Mouse (Mus musculus) CH12.LX (cell line): ENCODE data around the gene Slc30a5. TPM values are rescaled to one million over a fixed set of nuclear protein-coding genes. Genes with fewer than 3 reads are reported as not detected.

Experiments
- DNase-seq: peaks from one replicate; pipeline ENCODE4 v3.0.0-alpha.2; 2013; ENCODE audit errors: extremely low read depth
- H3K27ac ChIP-seq: 2 replicates; pipeline ENCODE4 v1.5.1; 2012; ENCODE audit warnings: low read depth, mild to moderate bottlenecking, control low read depth, moderate library complexity; ENCODE audit not compliant: insufficient read depth
- H3K27me3 ChIP-seq: replicated peaks from 2 replicates; pipeline ENCODE3; 2012; ENCODE audit warnings: inconsistent platforms
- H3K36me3 ChIP-seq, 2 experiments: replicated peaks in 1 of 2; 2 replicates each; pipeline versions ENCODE3 to v1.6.1; 2012; ENCODE audit warnings: inconsistent platforms in 1 of 2, low read length in 1 of 2, mild to moderate bottlenecking in 1 of 2, mixed read lengths in 1 of 2, moderate library complexity in 1 of 2; ENCODE audit not compliant: control insufficient read depth in 1 of 2, insufficient read depth in 1 of 2
- H3K4me1 ChIP-seq, 2 experiments: 2 replicates each; pipeline ENCODE4 v1.6.1; 2012; ENCODE audit warnings: inconsistent platforms in 1 of 2, moderate library complexity in 1 of 2; ENCODE audit not compliant: insufficient read depth in 2 of 2, control insufficient read depth in 1 of 2
- H3K4me2 ChIP-seq: 2 replicates; pipeline ENCODE4 v1.6.1; 2012; ENCODE audit warnings: low read depth, mild to moderate bottlenecking, control low read depth; ENCODE audit not compliant: poor library complexity, insufficient read depth, severe bottlenecking
- H3K4me3 ChIP-seq, 3 experiments: fragments of 150-350 bp in 1 of 3; sonication (generic) in 1 of 3; replicated peaks in 1 of 3; 2 replicates each; pipeline versions ENCODE3 to v1.5.1; 2011 to 2012; ENCODE audit warnings: low read depth in 2 of 3, low read length in 2 of 3, mild to moderate bottlenecking in 2 of 3, moderate library complexity in 2 of 3, control low read depth in 1 of 3, improper control_type of control experiment in 1 of 3, inconsistent platforms in 1 of 3, mixed read lengths in 1 of 3; ENCODE audit not compliant: poor library complexity in 1 of 3
- H3K79me2 ChIP-seq: replicated peaks from 2 replicates; pipeline ENCODE4 v1.6.1; 2012; ENCODE audit warnings: mild to moderate bottlenecking, moderate library complexity; ENCODE audit not compliant: control insufficient read depth, poor library complexity, insufficient read depth, severe bottlenecking; ENCODE audit errors: extremely low read depth
- H3K9ac ChIP-seq: 2 replicates; pipeline ENCODE4 v1.6.1; 2012; ENCODE audit warnings: low read depth, mild to moderate bottlenecking, control low read depth, moderate library complexity; ENCODE audit not compliant: insufficient read depth
- H3K9me3 ChIP-seq: replicated peaks from 2 replicates; pipeline ENCODE3; 2012; ENCODE audit warnings: low read length, inconsistent platforms, mixed read lengths
- CHD1 ChIP-seq: IDR thresholded peaks from 2 replicates; pipeline ENCODE4 v1.6.1; 2012; ENCODE audit warnings: low read depth, low read length, improper control_type of control experiment, inconsistent platforms
- E2F4 ChIP-seq: IDR thresholded peaks from 2 replicates; pipeline ENCODE4 v1.6.1; 2011; ENCODE audit warnings: low read depth, low read length, improper control_type of control experiment; ENCODE audit not compliant: insufficient replicate concordance
- ELF1 ChIP-seq: IDR thresholded peaks from 2 replicates; pipeline ENCODE4 v1.6.1; 2014; ENCODE audit warnings: low read depth, mild to moderate bottlenecking, inconsistent platforms, low read length, improper control_type of control experiment
- HCFC1 ChIP-seq: IDR thresholded peaks from 2 replicates; pipeline ENCODE4 v1.6.1; 2012; ENCODE audit warnings: low read depth, mild to moderate bottlenecking, inconsistent platforms, low read length, improper control_type of control experiment
- IRF4 ChIP-seq: IDR thresholded peaks from 2 replicates; pipeline ENCODE4 v1.6.1; 2014; ENCODE audit warnings: low read depth, mild to moderate bottlenecking, inconsistent platforms, low read length, improper control_type of control experiment
- KAT2A ChIP-seq: IDR thresholded peaks from 2 replicates; pipeline ENCODE4 v1.6.1; 2012; ENCODE audit warnings: low read length, improper control_type of control experiment, inconsistent platforms; ENCODE audit not compliant: insufficient replicate concordance
- MAX ChIP-seq: IDR thresholded peaks from 2 replicates; pipeline ENCODE4 v1.6.1; 2011; ENCODE audit warnings: low read length, improper control_type of control experiment
- MXI1 ChIP-seq: IDR thresholded peaks from 2 replicates; pipeline ENCODE4 v1.6.1; 2011; ENCODE audit warnings: mild to moderate bottlenecking, low read depth, low read length, improper control_type of control experiment
- NELFE ChIP-seq: IDR thresholded peaks from 2 replicates; pipeline ENCODE4 v1.6.1; 2011; ENCODE audit warnings: low read depth, low read length, improper control_type of control experiment
- PAX5 ChIP-seq: IDR thresholded peaks from 2 replicates; pipeline ENCODE4 v1.6.1; 2012; ENCODE audit warnings: low read length, inconsistent platforms, mixed read lengths
- POLR2A ChIP-seq: IDR thresholded peaks from 2 replicates; pipeline ENCODE4 v1.6.1; 2011; ENCODE audit warnings: low read depth, mild to moderate bottlenecking, improper control_type of control experiment, low read length
- POLR2AphosphoS2 ChIP-seq: IDR thresholded peaks from 2 replicates; pipeline ENCODE4 v1.6.1; 2011; ENCODE audit warnings: low read depth, low read length, improper control_type of control experiment
- RAD21 ChIP-seq: IDR thresholded peaks from 2 replicates; pipeline ENCODE4 v1.6.1; 2011; ENCODE audit warnings: low read depth, mild to moderate bottlenecking, low read length, improper control_type of control experiment, moderate library complexity
- SIN3A ChIP-seq: IDR thresholded peaks from 2 replicates; pipeline ENCODE4 v1.6.1; 2012; ENCODE audit warnings: low read length, improper control_type of control experiment, inconsistent platforms
- SMC3 ChIP-seq: IDR thresholded peaks from 2 replicates; pipeline ENCODE4 v1.6.1; 2011; ENCODE audit warnings: low read depth, low read length, improper control_type of control experiment
- TCF12 ChIP-seq: IDR thresholded peaks from 2 replicates; pipeline ENCODE4 v1.6.1; 2014; ENCODE audit warnings: low read depth, mild to moderate bottlenecking, inconsistent platforms, low read length, improper control_type of control experiment
- USF2 ChIP-seq: conservative IDR thresholded peaks from 2 replicates; pipeline ENCODE4 v1.6.1; 2011; ENCODE audit warnings: low read depth, low read length, improper control_type of control experiment
- ZMIZ1 ChIP-seq: IDR thresholded peaks from 2 replicates; pipeline ENCODE4 v1.6.1; 2012; ENCODE audit warnings: low read depth, mild to moderate bottlenecking, inconsistent platforms, low read length, improper control_type of control experiment
- ZNF384 ChIP-seq: IDR thresholded peaks from 2 replicates; pipeline ENCODE4 v1.6.1; 2012; ENCODE audit warnings: low read depth, low read length, improper control_type of control experiment, inconsistent platforms
- dilution Hi-C: fragments of 300-500 bp; cut with MboI; formaldehyde crosslinking; loops from 2 replicates; pipeline ENCODE4 v1.14.3; 2020; ENCODE audit warnings: low sequenced_read_pairs; ENCODE audit not compliant: extremely low pct_unique_long_range_greater_than_20kb, extremely low pct_ligation_motif_present
- in situ Hi-C: fragments of 300-500 bp; cut with MboI; formaldehyde crosslinking; loops from 3 replicates; pipeline ENCODE4 v1.14.3; 2019; ENCODE audit warnings: low sequenced_read_pairs, low pct_ligation_motif_present, low pct_unique_long_range_greater_than_20kb, mixed read lengths
- polyA plus RNA-seq: library from polyadenylated mRNA; unstranded; fragments of >175 nt; gene quantifications from 2 replicates; pipeline ENCODE4 v1.2.1, GENCODE M21; 2012; ENCODE audit warnings: low read depth; ENCODE audit not compliant: insufficient read length
- total RNA-seq, 2 experiments: library from RNA; depleted of rRNA; stranded (reverse); fragments of 300-350 nt in 1 of 2; fragments of >200 nt in 1 of 2; gene quantifications; 2 replicates each; pipeline ENCODE4 v1.2.3; 2012 to 2014

Slc30a5 gene
- total and polyA plus RNA-seq, 3 experiments, result 54.4 to 99.9 (median 65.9) TPM

DNA sequence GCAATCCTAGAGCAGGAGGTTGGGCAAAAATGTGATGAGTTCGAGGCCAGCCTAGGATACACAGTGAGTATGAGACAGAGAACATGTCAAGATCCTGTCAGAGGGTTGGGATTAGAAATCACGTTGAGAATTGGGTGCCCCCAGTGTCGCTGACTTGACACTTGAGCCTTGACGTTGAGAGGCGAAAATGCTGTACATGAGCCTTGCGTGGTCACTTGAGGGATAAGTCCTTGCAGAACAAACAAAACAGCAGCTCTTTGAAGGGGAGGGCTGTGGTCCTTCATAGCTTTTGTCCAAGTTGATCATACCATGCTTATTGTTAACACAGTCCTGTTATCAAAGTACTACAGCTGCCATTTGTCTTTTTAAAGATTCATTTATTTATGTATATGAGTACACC lies 56.5 kb downstream of the Slc30a5 start:
- no peaks in the 10 kb centered on the region for H3K27me3 ChIP-seq
- H3K4me1 ChIP-seq, result peaks cover 0 to 23% of the 10 kb centered on the region in 2 experiments; a peak in 2 of 4 replicates
- peaks cover 12% of the 10 kb centered on the region for H3K79me2 ChIP-seq
- H3K4me2 ChIP-seq, result peak overlapping the region; percentile 60; the same call in 1 of the 2 replicates
- no peaks in the 10 kb centered on the region for H3K9me3 ChIP-seq
- H3K36me3 ChIP-seq, result peaks cover 31 to 58% of the 10 kb centered on the region in 2 experiments
- in situ Hi-C loops, result no loop called here
- dilution Hi-C loops, result no loop called here
- H3K27ac ChIP-seq, result no peak overlapping the region
- TF ChIP-seq POLR2AphosphoS2, result 0 out of 2 replicates have a peak, but pooled peaks have one; percentile 21
- TF ChIP-seq MXI1, result 0 out of 2 replicates have a peak, but pooled peaks have one; percentile 17
- no peak for TF ChIP-seq PAX5
- TF ChIP-seq CHD1, result no peak
- peak; percentile 51; the same call in 1 of the 2 replicates for TF ChIP-seq ZMIZ1
- no peak for TF ChIP-seq TCF12
- no peak overlapping the region for H3K9ac ChIP-seq
- DNase-seq, result no peak
- no peak overlapping the region for H3K4me3 ChIP-seq

DNA sequence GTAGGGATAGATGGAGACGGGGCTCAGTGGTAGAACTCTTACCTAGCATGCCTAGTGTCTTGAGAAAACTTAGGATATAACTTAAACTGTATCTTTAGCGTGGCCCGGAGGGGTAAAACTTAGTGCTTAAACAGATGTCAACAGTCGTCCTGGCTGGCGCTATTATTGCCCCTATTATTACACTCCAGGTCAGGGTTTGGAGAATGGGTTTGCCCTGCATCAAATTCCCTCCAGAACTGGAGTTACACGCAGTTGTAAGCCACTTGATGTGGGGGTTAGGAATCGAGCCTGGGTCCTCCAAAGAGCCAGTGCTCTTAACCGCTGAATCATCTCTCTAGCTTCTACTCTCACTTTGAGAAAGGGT lies 57.2 kb downstream of the Slc30a5 start:
- Histone ChIP-seq H3K9ac (peak overlapping the region; percentile 14; the same call in 1 of the 2 replicates), H3K27ac (peak overlapping the region; percentile 7; the same call in 1 of the 2 replicates), H3K27me3 (no peaks in the 10 kb centered on the region), H3K4me3 (peak overlapping the region; percentile 50 to 86 (median 81)), H3K36me3 (peaks cover 28 to 58% of the 10 kb centered on the region in 2 experiments), H3K9me3 (no peaks in the 10 kb centered on the region), H3K4me2 (peak overlapping the region; percentile 60; the same call in 1 of the 2 replicates), H3K79me2 (peaks cover 12% of the 10 kb centered on the region), H3K4me1 (peaks cover 0 to 23% of the 10 kb centered on the region in 2 experiments; a peak in 2 of 4 replicates)
- no peak for DNase-seq
- dilution Hi-C loops (no loop called here), in situ Hi-C loops (no loop called here)
- TF ChIP-seq SMC3, result no peak
- 0 out of 2 replicates have a peak, but pooled peaks have one; percentile 26 for TF ChIP-seq SIN3A

- Histone ChIP-seq H3K4me3 (peak within 1 kb of the TSS; percentile 81 to 86 (median 81)), H3K9me3 (no peaks in the 10 kb centered on the region), H3K9ac (peak within 1 kb of the TSS; percentile 56), H3K4me1 (peaks cover 0 to 23% of the 10 kb centered on the region in 2 experiments; a peak in 2 of 4 replicates), H3K27ac (peak within 1 kb of the TSS; percentile 7; the same call in 1 of the 2 replicates), H3K79me2 (peaks cover 12% of the 10 kb centered on the region), H3K36me3 (peaks cover 28 to 59% of the 10 kb centered on the region in 2 experiments), H3K27me3 (no peaks in the 10 kb centered on the region), H3K4me2 (peak within 1 kb of the TSS; percentile 62)
- in situ Hi-C loops, result no loop called here
- TF ChIP-seq ELF1, result peak; percentile 92
- TF ChIP-seq ZMIZ1, result peak; percentile 53; the same call in 1 of the 2 replicates
- peak; percentile 91; the same call in 1 of the 2 replicates for TF ChIP-seq MXI1
- no peak for TF ChIP-seq ZNF384
- peak; percentile 71 for TF ChIP-seq NELFE
- 0 out of 2 replicates have a peak, but pooled peaks have one; percentile 23 for TF ChIP-seq MAX
- peak; percentile 98 for TF ChIP-seq SIN3A
- TF ChIP-seq RAD21, result no peak
- peak; percentile 71 for TF ChIP-seq POLR2A
- peak; percentile 99 for TF ChIP-seq E2F4
- TF ChIP-seq IRF4, result peak; percentile 38; the same call in 1 of the 2 replicates
- no peak for TF ChIP-seq USF2
- TF ChIP-seq HCFC1, result peak; percentile 83
- TF ChIP-seq TCF12, result peak; percentile 52; the same call in 1 of the 2 replicates
- peak; percentile 62; the same call in 1 of the 2 replicates for TF ChIP-seq KAT2A
- no peak for TF ChIP-seq SMC3
- peak; percentile 93 for DNase-seq
- dilution Hi-C loops, result no loop called here
These were observed 57.8 kb downstream of the Slc30a5 start, which contains the start of gene Cenph for GRCm38 (mm10) chr13:100775252-100776055. Cenph (minus strand) TSS chr13:100775899.
